Mouse (Mus musculus) ovary, postnatal 14 days (tissue): ENCODE measurements around the gene Cpe.

ENCODE experiments used
- DNase-seq: peaks from one replicate; pipeline ENCODE4 v3.0.0; 2022; ENCODE audit warnings: low spot score

The Cpe gene

GRCm38 (mm10) chr8:64548054-64548850 is 144.6 kb downstream of the Cpe start:
- DNase-seq = peak; percentile 38

DNA sequence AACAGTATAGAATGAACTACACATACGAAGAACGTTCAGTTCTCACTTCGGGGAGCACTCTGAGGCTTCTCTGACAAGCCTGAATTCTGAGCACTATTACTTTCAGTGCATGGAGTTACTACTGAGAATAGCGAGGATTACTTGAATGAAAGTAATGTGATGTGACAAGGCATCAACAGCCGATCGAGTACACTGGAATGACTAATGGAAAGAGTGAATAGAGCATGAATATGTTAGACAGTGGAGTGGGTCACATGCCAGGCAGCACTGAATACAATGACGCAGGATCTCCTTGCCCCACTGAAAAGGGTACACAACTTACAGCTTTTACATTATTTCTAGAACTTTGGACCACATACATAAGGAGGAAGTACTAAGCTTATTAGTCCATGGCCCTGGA is 149.4 kb downstream of the Cpe start:
- no peak for DNase-seq
